Mouse (Mus musculus): ENCODE results near the gene Ski.
A peak's percentile ranks its signal among the peaks of the same experiment; 100 is the strongest.

GRCm38 (mm10) chr4:155129132-155129917 lies 93.1 kb downstream of the Ski start:
- TF ChIP-seq CTCF (IDR thresholded peaks at IDR 0.05; ENCODE audit: insufficient read depth, low read length), result peak; percentile 80
- TF ChIP-seq POLR2A (IDR thresholded peaks at IDR 0.05; ENCODE audit: borderline replicate concordance, extremely low read depth, low read depth, low read length), result no peak

Measured in lung, adult 2 months (tissue).